Mouse (Mus musculus) cortical plate, adult 2 months (tissue): ENCODE results near the gene Tacc3.
A peak's percentile ranks its signal among the peaks of the same experiment; 100 is the strongest.

Source experiments
- CTCF ChIP-seq: fragments of 200-500 bp; IDR thresholded peaks from 2 replicates; pipeline ENCODE4 v1.5.1; 2011; ENCODE audit warnings: mild to moderate bottlenecking, control low read depth, low read length; ENCODE audit not compliant: insufficient read depth; ENCODE audit errors: extremely low read depth
- POLR2A ChIP-seq: fragments of 200-500 bp; IDR thresholded peaks from 2 replicates; pipeline ENCODE4 v1.6.1; 2011; ENCODE audit warnings: mild to moderate bottlenecking, low read length, control low read depth; ENCODE audit not compliant: insufficient read depth; ENCODE audit errors: extremely low read depth

- TF ChIP-seq POLR2A = peak; percentile 74
- TF ChIP-seq CTCF = no peak
Observed at GRCm38 (mm10) chr5:33657787-33658663, at the start of gene Tacc3, which contains the start of gene Tmem129.
